Mouse (Mus musculus) myocyte (in vitro differentiated cells): ENCODE measurements at regions not wholly inside any gene's neighbourhood (a gene's known extent, or its start where the extent isn't known, plus 50 kb on each side); places are given as distances from the start of the nearest gene placed in this dataset.
A peak's percentile ranks its signal among the peaks of the same experiment; 100 is the strongest.

ENCODE experiments used
- H3K27me3 ChIP-seq: one replicate; pipeline ENCODE4 v1.6.1; 2011; ENCODE audit not compliant: control insufficient read depth, insufficient read depth, insufficient read length
- H3K36me3 ChIP-seq: one replicate; pipeline ENCODE4 v1.6.1; 2011; ENCODE audit not compliant: control insufficient read depth, insufficient read depth
- H3K4me2 ChIP-seq: one replicate; pipeline ENCODE4 v1.6.1; 2011; ENCODE audit warnings: low read depth, control low read depth
- H3K4me3 ChIP-seq: one replicate; pipeline ENCODE4 v1.5.1; 2011; ENCODE audit warnings: mild to moderate bottlenecking, control low read depth, moderate library complexity
- H3K79me2 ChIP-seq: one replicate; pipeline ENCODE4 v1.6.1; 2011; ENCODE audit not compliant: control insufficient read depth, insufficient read depth
- H3ac ChIP-seq: one replicate; pipeline ENCODE4 v1.6.1; 2011; ENCODE audit not compliant: control insufficient read depth, insufficient read length
- CEBPB ChIP-seq: IDR thresholded peaks from 2 replicates; pipeline ENCODE4 v1.6.1; 2011; ENCODE audit warnings: mild to moderate bottlenecking, moderate library complexity; ENCODE audit not compliant: poor library complexity, insufficient read depth, severe bottlenecking
- E2F4 ChIP-seq: IDR thresholded peaks from one replicate; pipeline ENCODE4 v1.6.1; 2011; ENCODE audit warnings: mild to moderate bottlenecking, control low read depth, moderate library complexity; ENCODE audit not compliant: insufficient read depth
- MAX ChIP-seq: IDR thresholded peaks from one replicate; pipeline ENCODE4 v1.6.1; 2011; ENCODE audit warnings: low read depth, mild to moderate bottlenecking, control low read depth
- MYOD1 ChIP-seq, 3 experiments: IDR thresholded peaks; one replicate each; pipeline ENCODE4 v1.6.1; 2011; ENCODE audit warnings: control low read depth in 2 of 3, low read depth in 2 of 3, mild to moderate bottlenecking in 2 of 3, moderate library complexity in 1 of 3; ENCODE audit not compliant: insufficient read length in 2 of 3, control insufficient read depth in 1 of 3
- MYOG ChIP-seq, 3 experiments: IDR thresholded peaks; one replicate each; pipeline ENCODE4 v1.6.1; 2011; ENCODE audit warnings: control low read depth in 2 of 3, low read depth in 2 of 3, mild to moderate bottlenecking in 2 of 3; ENCODE audit not compliant: insufficient read length in 2 of 3, control insufficient read depth in 1 of 3, insufficient read depth in 1 of 3
- POLR2A ChIP-seq: IDR thresholded peaks from one replicate; pipeline ENCODE4 v1.6.1; 2011; ENCODE audit warnings: low read depth, mild to moderate bottlenecking, control low read depth, moderate library complexity; ENCODE audit not compliant: insufficient read length
- POLR2AphosphoS2 ChIP-seq: IDR thresholded peaks from one replicate; pipeline ENCODE4 v1.6.1; 2011; ENCODE audit warnings: low read depth, control low read depth; ENCODE audit not compliant: insufficient read length
- REST ChIP-seq: IDR thresholded peaks from one replicate; pipeline ENCODE4 v1.6.1; 2011; ENCODE audit warnings: mild to moderate bottlenecking, control low read depth, moderate library complexity; ENCODE audit not compliant: insufficient read depth, insufficient read length
- SRF ChIP-seq: IDR thresholded peaks from one replicate; pipeline ENCODE4 v1.6.1; 2011; ENCODE audit warnings: low read depth; ENCODE audit not compliant: control insufficient read depth, insufficient read length
- TCF12 ChIP-seq: IDR thresholded peaks from one replicate; pipeline ENCODE4 v1.6.1; 2011; ENCODE audit warnings: mild to moderate bottlenecking, control low read depth; ENCODE audit not compliant: poor library complexity, insufficient read depth, severe bottlenecking
- TCF3 ChIP-seq: IDR thresholded peaks from one replicate; pipeline ENCODE4 v1.6.1; 2011; ENCODE audit warnings: low read depth, control low read depth; ENCODE audit not compliant: insufficient read length
- USF1 ChIP-seq: IDR thresholded peaks from one replicate; pipeline ENCODE4 v1.6.1; 2011; ENCODE audit warnings: low read depth, mild to moderate bottlenecking, control low read depth, moderate library complexity

- no peak for TF ChIP-seq POLR2AphosphoS2
- no peak for TF ChIP-seq USF1
- Histone ChIP-seq H3K36me3 (no peaks in the 10 kb centered on the region), H3K4me3 (no peak overlapping the region), H3K4me2 (no peak overlapping the region), H3K27me3 (no peaks in the 10 kb centered on the region), H3ac (no peak overlapping the region), H3K79me2 (no peaks in the 10 kb centered on the region)
Measured at GRCm38 (mm10) chr1:12615733-12616481, 1202.0 kb downstream of the A830018L16Rik start.

- Histone ChIP-seq H3K36me3 (no peaks in the 10 kb centered on the region), H3K4me3 (no peak overlapping the region), H3ac (no peak overlapping the region), H3K27me3 (no peaks in the 10 kb centered on the region), H3K4me2 (peak overlapping the region; percentile 57), H3K79me2 (no peaks in the 10 kb centered on the region)
- TF ChIP-seq CEBPB: no peak
- TF ChIP-seq TCF12: no peak
- TF ChIP-seq USF1: no peak
- no peak for TF ChIP-seq MYOG (IDR thresholded peaks at IDR 0.05; ENCODE audit: control insufficient read depth in 1 of 3, insufficient read depth in 1 of 3, insufficient read length in 2 of 3, low read depth in 2 of 3)
- TF ChIP-seq SRF: no peak
- no peak for TF ChIP-seq MYOD1 (IDR thresholded peaks at IDR 0.05; ENCODE audit: control insufficient read depth in 1 of 3, insufficient read length in 2 of 3, low read depth in 2 of 3)
- TF ChIP-seq POLR2AphosphoS2: no peak
- no peak for TF ChIP-seq TCF3
- no peak for TF ChIP-seq REST
- no peak for TF ChIP-seq MAX
- TF ChIP-seq E2F4: no peak
- no peak for TF ChIP-seq POLR2A
Measured at GRCm38 (mm10) chr1:12619981-12620380, 1206.1 kb downstream of the A830018L16Rik start.

GRCm38 (mm10) chr1:12620825-12621224 is 1206.9 kb downstream of the A830018L16Rik start:
- Histone ChIP-seq H3K27me3 (no peaks in the 10 kb centered on the region), H3ac (no peak overlapping the region), H3K4me3 (no peak overlapping the region), H3K36me3 (no peaks in the 10 kb centered on the region), H3K79me2 (no peaks in the 10 kb centered on the region), H3K4me2 (peak overlapping the region; percentile 57)
- TF ChIP-seq USF1 (peak; percentile 80), CEBPB (peak; percentile 62; the same call in 1 of the 2 replicates), MAX (no peak), TCF12 (no peak), MYOG (IDR thresholded peaks at IDR 0.05; ENCODE audit: control insufficient read depth in 1 of 3, insufficient read depth in 1 of 3, insufficient read length in 2 of 3, low read depth in 2 of 3) (no peak), POLR2A (no peak), MYOD1 (IDR thresholded peaks at IDR 0.05; ENCODE audit: control insufficient read depth in 1 of 3, insufficient read length in 2 of 3, low read depth in 2 of 3) (no peak), SRF (no peak), POLR2AphosphoS2 (no peak), TCF3 (no peak), E2F4 (no peak), REST (no peak)

GRCm38 (mm10) chr1:12623158-12623557 is 1209.3 kb downstream of the A830018L16Rik start:
- H3K4me3 ChIP-seq: no peak overlapping the region
- H3K36me3 ChIP-seq: no peaks in the 10 kb centered on the region
- H3K4me2 ChIP-seq: no peak overlapping the region
- H3ac ChIP-seq: no peak overlapping the region
- no peaks in the 10 kb centered on the region for H3K27me3 ChIP-seq
- H3K79me2 ChIP-seq: no peaks in the 10 kb centered on the region
- TF ChIP-seq TCF12: peak; percentile 46
- TF ChIP-seq POLR2AphosphoS2: no peak
- peak in 2 of 3 experiments; percentile 77 to 80 for TF ChIP-seq MYOD1 (IDR thresholded peaks at IDR 0.05; ENCODE audit: control insufficient read depth in 1 of 3, insufficient read length in 2 of 3, low read depth in 2 of 3)
- TF ChIP-seq MYOG (IDR thresholded peaks at IDR 0.05; ENCODE audit: control insufficient read depth in 1 of 3, insufficient read depth in 1 of 3, insufficient read length in 2 of 3, low read depth in 2 of 3): peak in 1 of 3 experiments; percentile 37
- TF ChIP-seq TCF3: peak; percentile 21

GRCm38 (mm10) chr1:12633049-12633448 is 1219.1 kb downstream of the A830018L16Rik start:
- Histone ChIP-seq H3K4me3 (no peak overlapping the region), H3K4me2 (no peak overlapping the region), H3K27me3 (no peaks in the 10 kb centered on the region), H3ac (no peak overlapping the region), H3K36me3 (no peaks in the 10 kb centered on the region), H3K79me2 (no peaks in the 10 kb centered on the region)
- TF ChIP-seq E2F4 (no peak), CEBPB (no peak), POLR2A (no peak), MYOG (IDR thresholded peaks at IDR 0.05; ENCODE audit: control insufficient read depth in 1 of 3, insufficient read depth in 1 of 3, insufficient read length in 2 of 3, low read depth in 2 of 3) (peak in 1 of 3 experiments; percentile 53), MYOD1 (IDR thresholded peaks at IDR 0.05; ENCODE audit: control insufficient read depth in 1 of 3, insufficient read length in 2 of 3, low read depth in 2 of 3) (peak in 2 of 3 experiments; percentile 59 to 82)
